Mouse (Mus musculus): ENCODE results near the gene Olfr312.
"Not testable (repeated sequence)": the region's sequence is repeated elsewhere in the genome, so short reads cannot be mapped to it uniquely, and the experiment has no call there.

Gene Olfr312

DNA sequence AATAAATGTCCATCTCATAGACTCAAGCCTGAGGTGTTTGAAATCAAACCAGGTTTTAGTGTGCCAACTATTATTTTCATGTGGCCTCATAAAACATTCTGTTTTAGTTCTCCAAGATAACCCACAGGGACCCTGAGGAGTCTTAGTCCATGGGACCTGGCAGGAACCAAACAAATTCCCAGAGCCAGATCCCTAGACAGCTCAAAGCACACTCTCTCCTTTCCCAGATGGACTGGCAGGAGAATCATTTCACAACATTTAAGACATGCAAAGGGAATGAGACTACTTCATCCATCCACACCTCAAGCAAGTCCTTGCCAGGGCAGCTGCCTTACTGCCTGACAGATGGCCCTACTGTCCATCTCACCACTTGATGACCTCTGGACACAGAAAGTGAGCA, at the start of gene Olfr312:
Olfr312 (plus strand) TSS at position 301 of the 400 bp plus-strand sequence.
- not testable (repeated sequence) for DNase-seq (ENCODE audit: low spot score)

DNA sequence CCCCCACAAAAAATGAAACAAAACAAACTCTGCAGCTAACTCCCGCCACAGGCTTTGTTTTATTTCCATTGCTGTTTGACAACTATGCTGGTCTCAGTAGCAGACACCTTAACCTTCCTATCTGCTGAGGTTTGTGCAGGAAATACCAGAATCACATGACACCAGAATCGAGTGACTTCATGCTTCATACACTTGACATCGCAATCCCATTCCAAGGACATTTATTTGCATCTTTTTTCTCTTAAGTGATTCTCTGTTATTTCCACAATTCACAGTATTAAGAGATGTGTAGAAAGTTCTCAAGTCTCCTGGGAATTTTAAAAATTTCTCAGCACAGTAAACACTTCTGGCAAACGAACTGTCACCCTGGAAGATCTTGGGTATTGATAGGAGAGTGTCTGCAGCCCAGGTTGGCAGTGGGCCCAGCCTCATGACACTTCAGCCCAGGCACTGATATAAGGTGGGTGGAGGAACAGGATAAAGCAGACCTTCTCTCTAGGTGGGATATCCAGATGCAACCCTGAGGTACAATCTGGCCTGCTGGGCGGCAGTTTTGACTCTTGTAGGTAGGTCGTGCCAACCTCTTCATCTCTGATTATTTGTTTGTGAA, 46.5 kb upstream of the Olfr312 start, which contains the start of gene Olfr314:
Olfr314 (plus strand) TSS at position 473 of the 610 bp plus-strand sequence.
- DNase-seq (ENCODE audit: low spot score) = no peak

DNA sequence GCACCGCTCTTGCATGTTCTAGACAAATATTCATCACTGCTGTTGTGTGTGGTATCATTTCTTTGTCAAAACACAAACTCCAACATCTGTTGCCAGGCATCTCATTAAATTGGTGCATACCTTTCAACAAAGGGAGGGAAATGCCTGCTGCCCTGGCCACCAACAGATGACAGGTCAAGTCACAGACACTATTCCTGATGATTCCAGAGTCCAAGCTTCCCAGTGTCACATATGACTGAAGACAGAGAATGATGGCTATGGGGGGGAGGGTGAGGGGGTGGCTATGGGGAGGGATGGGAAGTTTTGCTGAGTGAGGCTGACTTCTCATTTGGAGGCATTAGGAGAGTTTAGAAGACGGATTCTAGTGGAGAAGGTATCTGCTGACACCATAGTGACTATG, 44.9 kb upstream of the Olfr312 start:
- no peak for DNase-seq (ENCODE audit: low spot score)

DNA sequence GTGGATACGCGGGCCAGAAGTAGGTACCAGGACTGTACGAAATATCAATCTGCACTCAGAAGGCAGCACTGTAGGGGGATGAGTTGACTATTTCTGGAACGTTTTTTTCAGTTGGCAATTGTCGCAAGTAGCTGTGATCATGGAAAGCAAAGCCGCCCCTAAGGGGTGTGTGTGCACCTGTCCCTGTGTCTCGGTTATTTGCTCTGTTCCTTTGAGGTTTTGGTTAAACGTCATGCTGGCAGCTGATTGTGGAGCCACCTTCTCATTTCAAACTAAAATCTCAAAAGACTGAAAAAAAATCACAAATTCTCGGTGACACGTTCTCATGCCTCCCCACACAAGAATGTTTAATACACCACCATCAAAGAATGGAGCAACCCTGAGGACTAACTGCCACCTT, 41.4 kb upstream of the Olfr312 start:
- no peak for DNase-seq (ENCODE audit: low spot score)

DNA sequence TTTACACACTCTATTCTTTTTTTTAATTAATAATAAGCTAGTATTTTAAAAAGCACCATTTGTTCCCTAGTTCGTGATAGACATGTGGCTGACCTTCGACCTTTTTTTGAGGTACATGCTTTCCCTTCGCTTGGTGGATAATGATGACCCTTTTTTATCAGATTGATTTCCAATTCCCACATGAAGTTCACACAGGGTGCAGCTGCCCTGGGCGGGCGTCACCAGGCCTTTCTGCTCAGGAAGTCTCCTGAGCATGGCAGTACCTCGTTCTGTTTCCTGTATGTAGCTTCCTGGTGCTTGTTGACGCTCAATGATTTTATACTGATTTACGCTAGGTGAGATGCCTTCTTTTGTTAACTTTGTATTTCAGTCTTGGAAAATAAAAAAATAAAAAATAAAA, 40.7 kb upstream of the Olfr312 start:
- no peak for DNase-seq (ENCODE audit: low spot score)

DNA sequence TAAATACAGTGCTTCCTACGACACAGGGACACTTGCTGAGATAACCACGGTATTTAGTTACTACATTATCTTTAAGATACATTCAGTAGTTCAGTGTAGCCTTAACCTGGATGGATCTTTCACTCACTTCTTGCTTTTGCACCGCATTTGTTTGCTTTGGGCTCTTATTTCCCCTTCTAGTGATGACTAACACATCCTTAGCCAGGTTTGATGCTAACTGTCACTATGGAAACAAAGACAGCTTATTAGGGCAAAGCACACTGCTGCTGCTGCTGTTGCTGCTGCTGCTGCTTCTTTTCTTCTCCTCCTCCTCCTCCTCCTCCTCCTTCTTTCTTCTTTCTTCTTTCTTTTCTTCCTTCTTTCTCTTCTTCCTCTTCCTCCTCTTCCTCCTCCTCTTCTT, 39.5 kb upstream of the Olfr312 start:
- no peak for DNase-seq (ENCODE audit: low spot score)

DNA sequence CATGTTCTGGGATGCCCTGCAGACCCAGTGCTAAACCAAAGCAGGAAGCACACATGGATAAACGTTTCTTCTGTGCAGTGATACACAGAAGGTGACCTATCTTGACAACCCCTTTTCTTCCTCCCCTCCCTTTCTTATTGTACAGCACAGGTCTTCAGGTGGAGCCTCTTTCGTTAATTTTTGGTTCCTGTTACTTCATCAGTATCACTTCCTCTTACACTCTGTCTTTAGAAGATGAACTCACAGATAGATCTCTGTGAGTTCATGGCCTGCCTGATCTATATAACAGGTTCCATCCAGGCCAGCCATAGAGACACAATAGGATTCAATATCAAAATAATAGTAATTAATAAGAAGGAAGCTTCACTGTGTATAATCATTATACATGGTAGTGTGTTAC, 39.0 kb upstream of the Olfr312 start:
- DNase-seq (ENCODE audit: low spot score) = no peak

DNA sequence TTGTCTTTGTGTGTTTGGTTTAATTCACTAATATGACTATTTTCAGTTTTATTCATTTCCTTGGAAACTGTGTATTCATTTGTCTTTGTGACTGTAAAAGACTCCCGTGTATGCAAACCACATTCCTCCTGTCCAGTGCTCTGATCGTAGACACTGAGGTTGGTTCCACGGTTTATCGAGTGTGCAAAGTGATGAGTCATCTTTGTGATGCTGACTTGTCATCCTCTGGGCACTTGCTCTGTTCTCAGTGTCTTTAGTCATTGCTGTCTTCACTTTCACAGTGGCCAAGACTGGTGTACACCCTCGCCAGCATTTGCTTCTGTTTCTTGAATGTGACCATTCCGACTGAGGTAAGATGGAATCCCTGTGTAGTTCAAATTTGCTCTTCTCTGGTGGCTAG, 38.4 kb upstream of the Olfr312 start:
- DNase-seq (ENCODE audit: low spot score) = no peak

DNA sequence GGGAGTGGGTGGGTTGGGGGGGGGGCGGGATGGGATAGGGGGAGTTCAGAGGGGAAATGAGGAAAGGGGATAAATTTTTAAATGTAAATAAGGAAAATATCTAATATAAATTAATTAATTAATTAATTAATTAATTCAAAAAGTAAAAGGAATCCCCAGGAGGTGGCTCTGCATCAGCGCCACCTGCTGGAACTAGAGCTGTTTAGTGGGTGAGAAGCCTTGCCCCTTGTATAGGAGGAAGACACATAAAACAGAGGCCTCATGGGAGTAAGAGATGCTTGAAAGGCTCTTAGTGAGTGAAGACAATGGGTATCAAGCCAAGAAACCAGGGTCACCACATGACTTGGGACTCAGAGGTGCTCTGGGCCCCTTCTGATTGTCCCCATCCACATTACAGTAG, 33.2 kb upstream of the Olfr312 start:
- no peak for DNase-seq (ENCODE audit: low spot score)

DNA sequence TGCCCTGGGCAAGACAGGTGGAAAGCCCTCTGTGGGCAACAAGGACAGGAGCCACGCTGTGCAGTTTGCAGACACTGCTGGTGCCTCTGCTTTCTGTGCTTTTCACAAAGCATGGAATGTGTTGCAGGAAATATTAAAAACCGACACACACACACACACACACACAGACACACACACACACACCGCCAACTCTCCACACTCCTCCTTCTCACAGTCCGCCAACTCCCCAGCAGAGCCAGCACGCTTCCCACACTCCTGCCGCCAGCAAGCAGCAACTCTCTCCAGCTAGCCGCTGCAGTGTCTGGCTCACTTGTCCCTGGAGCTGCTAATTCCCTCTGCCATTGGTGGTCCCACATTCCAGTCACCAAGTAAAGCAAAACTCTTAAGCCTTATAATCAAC, 32.2 kb upstream of the Olfr312 start:
- no peak for DNase-seq (ENCODE audit: low spot score)

DNA sequence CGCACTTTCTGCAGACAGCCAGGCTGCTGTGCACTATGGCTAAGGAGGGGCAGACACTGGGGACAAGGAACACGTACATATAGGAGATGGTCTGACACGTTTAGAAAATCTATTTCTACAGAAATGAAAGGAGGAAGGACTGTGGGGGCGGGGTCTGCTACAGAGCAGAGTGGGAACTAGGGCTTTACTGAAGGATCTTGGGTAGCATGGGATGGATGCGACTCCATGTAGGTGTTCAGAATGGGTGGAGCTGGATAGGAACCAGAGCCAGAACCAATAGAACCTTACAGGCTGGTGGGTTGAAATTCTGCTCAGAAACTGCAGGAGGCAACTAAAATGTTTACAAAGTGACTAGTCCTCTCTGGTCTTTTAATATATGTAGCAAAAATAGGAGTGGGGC, 29.3 kb upstream of the Olfr312 start:
- no peak for DNase-seq (ENCODE audit: low spot score)

DNA sequence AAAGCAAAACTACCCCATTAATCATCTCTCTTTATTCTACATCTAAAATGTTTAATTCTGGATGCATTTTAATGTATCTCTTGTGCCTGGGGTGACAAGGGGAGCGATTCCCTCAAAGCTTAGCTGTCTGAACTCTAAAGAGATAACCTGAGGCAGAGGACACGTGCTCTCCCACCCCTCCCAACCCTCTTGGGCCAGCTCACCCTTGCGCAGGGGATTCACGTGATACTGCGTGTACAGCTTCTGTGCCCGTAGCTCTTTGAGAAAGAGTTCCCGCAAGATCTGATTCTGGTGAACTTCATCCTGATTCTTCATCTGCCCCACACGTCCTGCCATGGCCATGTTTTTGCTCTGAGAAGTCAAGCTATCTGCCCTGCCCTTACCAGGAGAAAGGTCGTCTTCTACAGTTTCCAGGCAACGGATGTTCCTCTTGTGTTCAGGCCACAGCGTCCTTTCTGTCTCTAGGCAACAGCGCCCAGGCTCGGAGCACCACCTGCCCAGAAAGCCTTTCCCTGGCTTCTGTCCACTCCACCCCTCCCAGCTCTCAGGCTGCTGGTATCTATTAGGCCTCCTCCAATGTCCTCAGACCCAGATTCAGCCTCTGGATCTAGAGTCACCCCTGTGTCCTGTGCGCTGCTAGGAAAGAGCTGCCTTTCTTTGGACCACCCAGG, 27.3 kb upstream of the Olfr312 start, which contains the start of gene Fam183b:
Fam183b (minus strand) TSS at position 403 of the 671 bp plus-strand sequence.
- DNase-seq (ENCODE audit: low spot score) = no peak

DNA sequence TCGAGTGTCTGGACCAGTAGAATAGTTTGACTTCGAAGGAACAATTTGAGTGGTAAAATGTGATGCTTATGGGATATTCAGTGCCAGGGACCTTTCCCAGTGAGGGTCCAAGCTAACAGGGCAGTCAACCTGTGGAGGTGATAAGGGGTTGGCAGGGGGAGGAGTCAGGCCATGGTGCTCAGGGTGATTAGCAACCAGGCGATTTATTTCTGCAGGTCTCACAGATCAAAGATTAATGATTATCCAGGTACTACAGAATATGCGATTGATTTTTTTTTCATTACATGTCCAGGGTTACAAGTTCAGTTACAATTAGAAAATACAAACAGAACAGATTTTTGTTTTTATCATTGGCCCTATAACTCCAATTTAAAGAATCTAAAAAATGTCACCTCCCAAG, 25.2 kb upstream of the Olfr312 start:
- DNase-seq (ENCODE audit: low spot score) = no peak

DNA sequence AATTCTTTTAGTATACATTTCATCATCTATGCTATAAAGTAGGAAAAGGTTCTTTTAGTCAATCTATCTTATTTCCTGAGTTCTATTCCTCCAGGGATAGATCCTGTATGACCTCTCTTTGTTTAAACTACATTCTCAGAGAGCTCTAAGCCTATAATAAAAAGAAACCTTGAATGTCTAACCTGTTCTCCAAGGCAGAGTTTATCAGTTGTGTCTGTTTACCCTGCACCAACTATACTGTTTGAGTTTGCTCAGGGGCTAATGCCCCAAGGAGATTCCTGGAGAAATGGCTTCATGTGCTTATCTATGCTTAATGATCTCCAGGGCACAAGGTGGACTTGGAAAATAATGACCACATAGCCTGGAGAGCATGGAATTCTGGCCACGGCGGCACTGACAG, 24.6 kb upstream of the Olfr312 start:
- DNase-seq (ENCODE audit: low spot score) = no peak

DNA sequence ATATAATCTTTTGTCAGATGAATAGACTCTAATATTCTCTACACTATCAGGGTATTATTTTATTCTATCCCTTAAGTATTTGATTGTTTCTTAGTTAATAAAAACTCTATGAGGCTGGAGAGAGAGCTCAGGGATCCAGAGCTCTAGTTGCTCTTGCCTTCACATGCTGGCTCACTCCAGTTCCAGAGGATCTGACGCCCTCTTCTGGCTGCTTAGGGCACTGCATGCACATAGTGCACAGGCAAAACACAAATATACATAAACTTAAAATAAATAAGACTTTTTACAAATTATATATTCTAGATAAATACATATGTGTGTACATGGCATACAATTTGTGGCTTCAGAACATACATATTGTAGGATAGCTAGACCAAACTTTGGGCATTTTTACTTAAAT, 17.0 kb upstream of the Olfr312 start:
- DNase-seq (ENCODE audit: low spot score) = no peak

DNA sequence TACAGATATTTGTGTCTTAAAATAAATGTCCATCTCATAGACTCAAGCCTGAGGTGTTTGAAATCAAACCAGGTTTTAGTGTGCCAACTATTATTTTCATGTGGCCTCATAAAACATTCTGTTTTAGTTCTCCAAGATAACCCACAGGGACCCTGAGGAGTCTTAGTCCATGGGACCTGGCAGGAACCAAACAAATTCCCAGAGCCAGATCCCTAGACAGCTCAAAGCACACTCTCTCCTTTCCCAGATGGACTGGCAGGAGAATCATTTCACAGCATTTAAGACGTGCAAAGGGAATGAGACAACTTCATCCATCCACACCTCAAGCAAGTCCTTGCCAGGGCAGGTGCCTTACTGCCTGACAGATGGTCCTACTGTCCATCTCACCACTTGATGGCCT, 14.3 kb upstream of the Olfr312 start, which contains the start of gene Olfr313:
Olfr313 (plus strand) TSS at position 301 of the 400 bp plus-strand sequence.
- not testable (repeated sequence) for DNase-seq (ENCODE audit: low spot score)

DNA sequence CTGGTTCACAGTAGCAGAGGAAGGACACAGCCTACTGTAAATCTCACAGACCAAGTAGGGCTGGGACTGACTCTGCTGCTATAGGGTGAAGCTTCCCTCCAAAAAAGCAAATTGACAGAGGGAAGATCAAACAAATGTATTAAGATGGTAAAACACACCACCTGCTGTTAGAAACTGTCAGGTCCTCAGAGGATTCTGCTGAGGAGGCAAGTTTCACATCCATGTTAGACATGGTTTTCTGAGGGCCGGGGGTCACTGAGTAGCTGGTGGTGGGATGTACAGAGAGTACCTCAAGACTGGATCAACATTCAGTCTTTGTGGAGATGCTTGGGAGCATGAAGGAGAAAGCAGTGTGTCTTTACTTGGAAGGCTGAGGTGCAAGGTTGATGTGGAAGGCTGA, 13.4 kb upstream of the Olfr312 start:
- DNase-seq (ENCODE audit: low spot score) = no peak

DNA sequence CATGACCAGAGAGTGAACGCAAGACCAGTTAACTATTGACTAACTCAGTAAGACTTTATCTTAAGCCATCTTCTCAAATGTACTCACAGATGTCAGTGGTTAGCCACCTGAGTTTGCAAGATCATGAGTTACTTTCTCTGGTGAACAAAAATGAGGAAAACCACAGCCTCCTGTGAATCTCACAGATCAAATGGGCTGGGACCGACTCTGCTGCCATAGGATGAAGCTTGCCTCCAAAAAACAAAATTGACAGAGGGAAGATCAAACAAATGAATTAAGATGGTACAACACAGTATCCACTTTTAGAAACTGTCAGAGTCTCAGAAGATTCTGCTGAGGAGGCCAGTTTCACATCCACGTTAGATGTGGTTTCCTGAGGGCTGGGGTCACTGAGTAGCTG, 727 bp downstream of the Olfr312 start:
- no peak for DNase-seq (ENCODE audit: low spot score)

DNA sequence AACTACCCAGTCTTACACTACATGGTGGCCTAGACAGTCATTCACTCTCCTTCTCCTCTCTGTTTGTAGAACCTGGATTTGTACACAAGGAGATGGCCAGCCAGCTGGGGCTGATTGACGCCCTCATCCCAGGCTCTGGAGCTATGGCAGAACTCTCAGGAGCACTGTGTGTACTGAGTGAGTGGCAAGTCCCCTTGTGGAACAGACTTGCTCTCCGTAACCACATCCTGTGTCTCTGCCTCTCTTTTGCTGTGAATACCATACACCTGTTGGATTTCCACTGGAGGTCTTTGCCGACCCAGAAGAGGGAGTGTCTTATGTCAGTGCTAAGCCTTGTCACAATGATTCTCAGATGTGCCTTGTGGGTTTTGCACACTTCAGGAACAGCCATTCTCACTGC, 3.5 kb downstream of the Olfr312 start:
- not testable (repeated sequence) for DNase-seq (ENCODE audit: low spot score)

DNA sequence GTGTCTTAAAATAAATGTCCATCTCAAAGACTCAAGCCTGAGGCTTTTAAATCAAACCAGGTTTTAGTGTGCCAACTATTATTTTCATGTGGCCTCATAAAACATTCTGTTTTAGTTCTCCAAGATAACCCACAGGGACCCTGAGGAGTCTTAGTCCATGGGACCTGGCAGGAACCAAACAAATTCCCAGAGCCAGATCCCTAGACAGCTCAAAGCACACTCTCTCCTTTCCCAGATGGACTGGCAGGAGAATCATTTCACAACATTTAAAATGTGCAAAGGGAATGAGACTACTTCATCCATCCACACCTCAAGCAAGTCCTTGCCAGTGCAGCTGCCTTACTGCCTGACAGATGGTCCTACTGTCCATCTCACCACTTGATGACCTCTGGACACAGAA, 9.9 kb downstream of the Olfr312 start, which contains the start of gene Olfr311:
Olfr311 (plus strand) TSS at position 301 of the 400 bp plus-strand sequence.
- DNase-seq (ENCODE audit: low spot score) = not testable (repeated sequence)

DNA sequence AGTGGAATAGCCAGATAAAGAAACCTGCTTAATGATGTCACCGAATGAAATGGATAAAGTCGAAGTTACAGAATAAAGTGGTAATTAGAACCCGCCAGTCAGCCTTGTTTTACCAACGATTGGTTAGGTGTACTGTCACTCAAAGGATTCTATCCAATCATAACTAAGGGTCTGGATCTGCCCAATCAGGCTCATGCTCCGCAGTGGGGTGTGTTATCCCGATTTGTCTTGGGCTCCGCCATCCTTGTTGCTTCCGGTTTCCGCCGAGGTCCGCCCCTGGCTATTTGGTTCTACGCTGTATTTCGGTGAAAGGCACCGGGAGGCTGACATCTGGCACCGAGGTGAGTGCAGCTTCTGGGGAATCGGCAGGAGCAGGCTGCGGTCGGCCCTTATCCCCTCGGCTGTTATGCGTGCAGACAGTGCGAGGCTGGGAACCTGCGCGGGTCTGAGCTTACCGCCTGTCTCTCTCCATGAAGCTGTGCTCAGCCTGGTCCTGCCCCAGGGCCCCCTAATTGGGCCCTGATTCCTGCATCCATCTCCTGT, 18.0 kb downstream of the Olfr312 start, which contains the start of gene Gm12258:
Gm12258 (plus strand) TSS at position 240 of the 543 bp plus-strand sequence.
- peak; percentile 76 for DNase-seq (ENCODE audit: low spot score)

DNA sequence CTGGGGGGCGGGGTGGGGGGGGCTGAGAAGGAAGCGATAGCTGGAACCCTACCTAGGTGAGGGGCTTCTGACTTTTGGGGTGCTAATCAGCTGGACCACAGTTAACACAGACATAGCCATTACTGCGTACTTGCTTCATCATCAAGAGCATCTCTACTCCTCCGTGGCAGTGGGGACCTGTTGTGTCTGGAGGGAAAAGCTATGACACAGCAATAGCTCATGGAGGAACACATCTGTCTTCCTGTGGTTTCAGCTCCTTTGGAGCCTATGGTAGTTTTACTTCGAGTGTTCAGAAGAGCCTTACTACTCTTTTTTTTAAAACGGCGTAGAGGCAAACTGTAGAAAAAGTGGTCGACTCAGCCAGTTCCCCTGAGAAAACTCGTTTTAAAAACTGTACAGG, 18.6 kb downstream of the Olfr312 start:
- DNase-seq (ENCODE audit: low spot score) = no peak

DNA sequence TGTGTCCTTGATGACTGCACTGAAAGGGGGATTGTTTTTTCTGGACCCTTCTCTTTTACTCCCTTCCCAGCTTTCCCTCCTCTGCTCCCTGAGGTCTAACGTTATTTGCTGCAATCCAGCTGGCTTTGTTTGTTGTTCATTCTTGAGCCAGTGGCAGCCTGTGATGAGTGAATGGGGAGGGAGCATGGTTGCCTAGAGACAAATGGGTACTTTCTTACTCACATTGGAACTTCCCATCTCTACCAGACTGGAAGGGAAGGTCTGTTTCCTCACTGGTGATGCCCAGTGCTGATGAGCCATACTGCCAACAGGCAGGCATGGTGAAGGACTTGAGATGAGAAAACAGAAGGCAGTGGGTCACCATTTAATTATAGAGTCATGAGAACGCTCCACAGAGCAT, 20.7 kb downstream of the Olfr312 start:
- no peak for DNase-seq (ENCODE audit: low spot score)
